Mouse (Mus musculus) kidney, embryonic 14.5 days (tissue): ENCODE measurements around the gene Smarca4. TPM values are rescaled to one million over a fixed set of nuclear protein-coding genes. Genes with fewer than 3 reads are reported as not detected.
A peak's percentile ranks its signal among the peaks of the same experiment; 100 is the strongest.

Experiments
- ATAC-seq: fragments of 200-750 bp; cut with Nextera tagmentation; 2 replicates; pipeline ENCODE4 v1.8.0; 2017; ENCODE audit warnings: moderate number of reproducible peaks, mild to moderate bottlenecking, moderate TSS enrichment, moderate library complexity; ENCODE audit not compliant: low FRiP score, low TSS enrichment
- H3K27ac ChIP-seq: fragments of 300-500 bp; sonication (generic); 2 replicates; pipeline ENCODE4 v1.5.1; 2014; ENCODE audit warnings: low read depth, mild to moderate bottlenecking, low read length, moderate library complexity, mixed read lengths
- H3K27me3 ChIP-seq: fragments of 300-500 bp; sonication (generic); 2 replicates; pipeline ENCODE4 v1.6.1; 2014; ENCODE audit warnings: mild to moderate bottlenecking, low read length; ENCODE audit not compliant: control insufficient read depth, insufficient read depth
- H3K36me3 ChIP-seq: fragments of 300-500 bp; sonication (generic); 2 replicates; pipeline ENCODE4 v1.6.1; 2014; ENCODE audit warnings: low read length, mixed read lengths; ENCODE audit not compliant: control insufficient read depth, insufficient read depth
- H3K4me1 ChIP-seq: fragments of 300-500 bp; sonication (generic); 2 replicates; pipeline ENCODE4 v1.6.1; 2014; ENCODE audit warnings: low read length, mixed read lengths; ENCODE audit not compliant: control insufficient read depth, insufficient read depth
- H3K4me2 ChIP-seq: fragments of 300-500 bp; sonication (generic); replicated peaks from 2 replicates; pipeline ENCODE4 v1.6.1; 2014; ENCODE audit warnings: low read depth, mild to moderate bottlenecking, low read length
- H3K4me3 ChIP-seq: fragments of 300-500 bp; sonication (generic); 2 replicates; pipeline ENCODE4 v1.5.1; 2014; ENCODE audit warnings: mild to moderate bottlenecking, low read length
- H3K9ac ChIP-seq: fragments of 300-500 bp; sonication (generic); 2 replicates; pipeline ENCODE4 v1.6.1; 2014; ENCODE audit warnings: low read depth, mild to moderate bottlenecking, low read length, moderate library complexity
- H3K9me3 ChIP-seq: fragments of 300-500 bp; sonication (generic); 2 replicates; pipeline ENCODE4 v1.6.1; 2016; ENCODE audit warnings: low read length; ENCODE audit not compliant: control insufficient read depth
- WGBS: fragments of 180-500 bp; shearing (Covaris S2); extraction: QIAGEN DNeasy Blood & Tissue Kit; methylation state at CpG from one replicate; pipeline ENCODE4 v1.1.7; 2014; 5-methylcytosine and 5-hydroxymethylcytosine counted together
- polyA plus RNA-seq: library from polyadenylated mRNA; unstranded; fragments of >200 nt; fragmentation: Nextera tagmentation; extraction: Ambion mirVana; gene quantifications from 2 replicates; pipeline ENCODE4 v1.2.1, GENCODE M21; 2014

Gene Smarca4
- polyA plus RNA-seq, 1 experiment from 2014 or later, result 125 TPM

DNA sequence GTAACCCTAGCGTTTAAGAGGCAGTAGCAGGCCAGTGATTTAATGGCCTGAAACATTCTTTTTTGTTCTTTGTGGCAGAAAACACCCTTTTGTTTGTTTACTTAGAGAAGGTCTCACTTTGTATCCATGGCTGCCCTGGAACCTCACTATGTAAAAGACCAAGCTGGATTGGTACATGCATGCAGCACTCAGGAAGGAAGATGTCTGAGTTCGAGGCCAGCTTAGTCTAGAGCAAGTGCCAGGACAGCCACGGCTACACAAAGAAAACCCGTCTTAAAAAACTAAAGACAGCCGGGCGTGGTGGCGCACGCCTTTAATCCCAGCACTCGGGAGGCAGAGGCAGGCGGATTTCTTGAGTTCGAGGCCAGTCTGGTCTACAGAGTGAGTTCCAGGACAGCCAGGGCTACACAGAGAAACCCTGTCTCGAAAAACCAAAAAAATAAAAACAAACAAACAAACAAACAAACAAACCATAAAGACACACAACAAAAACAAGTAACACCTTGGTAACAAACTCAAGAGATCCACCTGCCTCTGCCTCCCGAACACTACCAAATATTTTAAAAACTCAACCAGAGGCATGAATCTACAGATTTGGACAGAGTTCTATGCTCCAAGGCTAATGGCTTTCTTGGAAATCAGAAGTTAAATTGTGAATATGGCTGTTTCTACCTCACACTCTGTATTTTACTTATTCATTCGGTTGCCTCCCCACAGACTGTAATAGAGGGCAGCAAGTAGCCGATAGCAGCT is 929 bp upstream of the Smarca4 start:
- 74% methylated on average over 15 of the region's 15 CpGs for WGBS
- Histone ChIP-seq H3K36me3 (peaks cover 3% of the 10 kb centered on the region; the same call in 1 of the 2 replicates), H3K27me3 (no peaks in the 10 kb centered on the region), H3K9me3 (no peaks in the 10 kb centered on the region), H3K4me1 (peaks cover 9% of the 10 kb centered on the region; the same call in 1 of the 2 replicates), H3K9ac (peak overlapping the region; percentile 77), H3K4me3 (peak overlapping the region; percentile 83), H3K27ac (peak overlapping the region; percentile 98), H3K4me2 (peak overlapping the region; percentile 62)
- ATAC-seq, result no peak

DNA sequence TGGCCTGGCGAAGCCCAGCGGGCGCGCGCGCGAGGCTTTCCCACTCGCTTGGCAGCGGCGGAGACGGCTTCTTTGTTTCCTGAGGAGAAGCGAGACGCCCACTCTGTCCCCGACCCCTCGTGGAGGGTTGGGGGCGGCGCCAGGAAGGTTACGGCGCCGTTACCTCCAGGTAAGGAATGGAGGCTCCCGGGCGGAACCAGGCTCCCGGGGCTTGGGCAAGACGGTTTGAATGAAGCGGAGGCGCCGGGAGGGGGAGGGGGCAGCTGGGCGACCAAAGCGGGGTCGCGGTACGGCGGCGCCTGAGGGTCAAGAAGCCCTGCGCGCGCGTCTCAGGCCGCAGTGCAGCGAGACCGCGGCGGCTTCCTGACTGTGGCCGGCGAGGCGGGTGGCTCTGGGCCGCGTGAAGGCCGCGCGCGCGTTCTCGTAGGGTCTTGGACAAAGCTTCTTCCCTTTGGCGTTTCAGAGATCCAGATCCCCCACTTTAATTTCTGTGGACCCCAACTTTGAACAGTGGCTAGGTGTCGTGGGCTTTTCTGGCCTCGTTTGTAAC is 338 bp downstream of the Smarca4 start:
- WGBS, result 0% methylated on average over 53 of the region's 57 CpGs
- peaks cover 3% of the 10 kb centered on the region; the same call in 1 of the 2 replicates for H3K36me3 ChIP-seq
- H3K27me3 ChIP-seq, result no peaks in the 10 kb centered on the region
- peak; percentile 79 for ATAC-seq
- peak overlapping the region; percentile 53 for H3K4me2 ChIP-seq
- peaks cover 9% of the 10 kb centered on the region; the same call in 1 of the 2 replicates for H3K4me1 ChIP-seq
- peak overlapping the region; percentile 98 for H3K27ac ChIP-seq
- H3K9me3 ChIP-seq, result no peaks in the 10 kb centered on the region
- H3K4me3 ChIP-seq, result peak overlapping the region; percentile 83
- H3K9ac ChIP-seq, result peak overlapping the region; percentile 93

DNA sequence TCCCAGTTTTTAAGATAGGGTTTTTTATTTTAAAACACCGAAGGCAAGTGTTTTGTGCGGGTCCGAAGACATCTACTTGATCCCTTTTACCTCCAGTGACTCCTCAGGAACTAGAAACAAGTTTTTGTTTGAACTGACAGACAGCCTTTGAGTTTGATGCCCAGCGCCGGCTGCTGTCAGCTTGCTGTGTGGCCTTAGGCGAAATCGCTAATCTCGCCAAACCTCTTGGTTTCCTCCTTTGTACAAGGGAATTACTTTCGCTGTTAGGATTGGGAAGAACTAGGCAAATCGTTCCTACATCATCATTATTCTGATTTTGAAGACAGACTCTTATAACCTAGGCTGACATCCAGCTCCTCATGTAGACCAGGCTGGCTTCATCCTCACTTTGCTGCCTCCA is 1.1 kb downstream of the Smarca4 start:
- H3K4me1 ChIP-seq, result peaks cover 9% of the 10 kb centered on the region; the same call in 1 of the 2 replicates
- peak overlapping the region; percentile 53 for H3K4me2 ChIP-seq
- H3K9ac ChIP-seq, result peak overlapping the region; percentile 93
- H3K4me3 ChIP-seq, result peak overlapping the region; percentile 83
- H3K36me3 ChIP-seq, result peaks cover 3% of the 10 kb centered on the region; the same call in 1 of the 2 replicates
- no peaks in the 10 kb centered on the region for H3K27me3 ChIP-seq
- ATAC-seq, result no peak
- peak overlapping the region; percentile 98; the same call in 1 of the 2 replicates for H3K27ac ChIP-seq
- WGBS, result 10% methylated on average over 10 of the region's 10 CpGs
- H3K9me3 ChIP-seq, result no peaks in the 10 kb centered on the region

DNA sequence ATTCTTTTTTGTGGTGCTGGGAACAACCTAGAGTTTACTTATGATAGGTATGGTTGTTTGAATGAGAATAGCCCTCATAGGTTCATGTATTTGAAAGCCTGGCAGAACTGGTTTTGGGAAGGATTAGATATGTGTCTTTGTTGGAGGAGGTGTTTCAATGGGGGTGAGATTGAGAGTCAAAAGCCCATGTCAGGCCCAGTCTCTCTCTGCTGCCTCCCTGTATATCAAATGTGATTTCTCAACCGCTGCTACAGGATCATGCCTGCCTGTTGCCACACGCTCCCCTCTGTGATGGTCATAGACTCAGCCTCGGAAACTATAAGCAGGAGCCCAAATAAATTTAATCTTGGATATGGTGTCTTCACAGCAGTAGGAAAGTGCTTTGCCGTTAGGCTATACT is 4.3 kb downstream of the Smarca4 start:
- H3K36me3 ChIP-seq, result peaks cover 3% of the 10 kb centered on the region; the same call in 1 of the 2 replicates
- H3K27me3 ChIP-seq, result no peaks in the 10 kb centered on the region
- 88% methylated on average over 4 of the region's 4 CpGs for WGBS
- H3K4me1 ChIP-seq, result peaks cover 9% of the 10 kb centered on the region; the same call in 1 of the 2 replicates
- no peak overlapping the region for H3K27ac ChIP-seq
- no peak overlapping the region for H3K4me2 ChIP-seq
- H3K9me3 ChIP-seq, result no peaks in the 10 kb centered on the region
- no peak overlapping the region for H3K9ac ChIP-seq
- ATAC-seq, result no peak
- H3K4me3 ChIP-seq, result no peak overlapping the region

DNA sequence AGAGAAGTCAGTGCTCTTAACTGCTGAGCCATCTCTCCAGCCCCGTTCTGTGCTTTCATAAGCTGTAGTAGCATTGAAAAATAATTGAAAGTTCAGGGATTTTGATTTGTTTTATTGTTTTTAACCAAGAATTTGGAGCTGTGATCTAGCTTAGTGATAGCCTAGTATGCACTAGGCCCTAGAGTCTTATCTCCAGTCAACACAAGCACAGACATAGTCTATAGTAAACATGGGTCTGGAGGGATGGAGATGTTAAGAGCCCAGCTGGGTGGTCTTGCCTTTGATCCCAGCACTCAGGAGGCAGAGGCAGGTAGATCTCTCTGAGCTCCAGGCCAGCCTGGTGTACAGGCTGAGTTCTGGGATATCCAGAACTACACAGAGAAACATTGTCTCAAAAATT is 6.7 kb downstream of the Smarca4 start:
- Histone ChIP-seq H3K27me3 (no peaks in the 10 kb centered on the region), H3K4me1 (peaks cover 9% of the 10 kb centered on the region; the same call in 1 of the 2 replicates), H3K9me3 (no peaks in the 10 kb centered on the region), H3K36me3 (peaks cover 3% of the 10 kb centered on the region; the same call in 1 of the 2 replicates), H3K9ac (no peak overlapping the region), H3K27ac (no peak overlapping the region), H3K4me2 (no peak overlapping the region), H3K4me3 (no peak overlapping the region)
- no peak for ATAC-seq
- 93% methylated on average over 1 of the region's 1 CpGs for WGBS

DNA sequence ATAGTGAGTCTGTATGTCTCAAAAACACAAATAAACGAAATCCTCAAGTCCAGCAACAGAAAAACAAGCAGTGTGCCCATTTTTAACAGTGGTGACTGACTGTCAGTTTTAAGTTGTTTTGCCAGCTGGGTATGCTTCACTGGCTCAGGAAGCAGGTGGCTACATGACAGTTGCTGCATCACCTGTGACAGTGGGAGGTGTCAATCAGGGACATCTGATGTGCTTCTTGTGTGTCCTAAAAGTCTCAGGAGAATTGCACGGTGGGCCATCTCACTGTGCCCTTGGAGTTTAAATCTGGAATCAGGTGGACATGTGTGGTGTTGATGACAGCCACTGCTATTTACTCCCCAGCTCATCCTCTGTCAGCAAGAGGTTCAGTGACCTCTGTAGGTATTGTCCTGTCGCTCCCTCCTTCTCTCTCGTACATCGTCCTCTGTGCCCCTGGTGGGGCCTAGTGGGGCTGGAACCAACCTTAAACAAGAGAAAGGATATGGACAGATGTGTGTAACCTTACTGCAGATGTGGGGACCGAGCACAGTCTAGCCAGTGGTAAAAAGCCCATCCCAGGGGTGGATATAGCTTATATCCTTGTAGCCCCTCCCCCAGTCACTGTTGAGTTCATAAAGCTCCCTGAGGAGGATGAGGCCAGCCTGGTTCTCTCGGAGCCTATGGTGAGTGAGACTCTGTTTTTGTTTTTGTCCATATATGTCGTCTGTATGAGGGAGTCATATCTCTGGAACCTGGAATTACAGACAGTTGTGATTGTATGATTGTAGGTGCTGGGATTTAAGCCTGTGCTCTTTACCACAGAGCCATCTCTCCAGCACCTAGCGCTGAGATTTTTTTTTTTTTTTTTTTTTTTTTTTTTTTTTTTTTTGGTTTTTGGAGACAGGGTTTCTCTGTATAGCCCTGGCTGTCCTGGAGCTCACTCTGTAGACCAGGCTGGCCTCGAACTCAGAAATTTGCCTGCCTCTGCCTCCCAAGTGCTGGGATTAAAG is 9.7 kb downstream of the Smarca4 start:
- 81% methylated on average over 9 of the region's 10 CpGs for WGBS
- Histone ChIP-seq H3K9me3 (no peaks in the 10 kb centered on the region), H3K4me1 (no peaks in the 10 kb centered on the region), H3K27ac (no peak overlapping the region), H3K36me3 (no peaks in the 10 kb centered on the region; the same call in 1 of the 2 replicates), H3K4me2 (no peak overlapping the region), H3K9ac (no peak overlapping the region), H3K27me3 (no peaks in the 10 kb centered on the region), H3K4me3 (no peak overlapping the region)
- ATAC-seq, result no peak; the same call in 1 of the 2 replicates

DNA sequence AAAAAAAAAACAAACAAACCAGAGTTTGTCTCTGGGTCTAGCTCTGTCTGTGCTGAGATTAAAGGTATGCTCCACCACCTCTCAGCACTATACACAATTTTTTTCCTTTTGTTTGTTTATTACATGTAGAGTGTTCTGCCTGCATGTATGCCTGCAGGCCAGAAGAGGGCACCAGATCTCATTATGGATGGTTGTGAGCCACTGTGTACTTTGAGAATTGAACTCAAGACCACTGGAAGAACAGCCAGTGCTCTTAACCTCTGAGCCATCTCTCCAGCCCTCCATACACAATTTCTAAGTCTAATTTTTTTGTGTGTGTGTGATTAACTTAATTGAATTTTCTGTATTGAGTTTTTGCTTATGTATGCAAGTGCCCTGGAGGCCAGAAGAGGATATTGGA is 10.6 kb downstream of the Smarca4 start:
- ATAC-seq, result no peak
- peaks cover 3% of the 10 kb centered on the region; the same call in 1 of the 2 replicates for H3K36me3 ChIP-seq

DNA sequence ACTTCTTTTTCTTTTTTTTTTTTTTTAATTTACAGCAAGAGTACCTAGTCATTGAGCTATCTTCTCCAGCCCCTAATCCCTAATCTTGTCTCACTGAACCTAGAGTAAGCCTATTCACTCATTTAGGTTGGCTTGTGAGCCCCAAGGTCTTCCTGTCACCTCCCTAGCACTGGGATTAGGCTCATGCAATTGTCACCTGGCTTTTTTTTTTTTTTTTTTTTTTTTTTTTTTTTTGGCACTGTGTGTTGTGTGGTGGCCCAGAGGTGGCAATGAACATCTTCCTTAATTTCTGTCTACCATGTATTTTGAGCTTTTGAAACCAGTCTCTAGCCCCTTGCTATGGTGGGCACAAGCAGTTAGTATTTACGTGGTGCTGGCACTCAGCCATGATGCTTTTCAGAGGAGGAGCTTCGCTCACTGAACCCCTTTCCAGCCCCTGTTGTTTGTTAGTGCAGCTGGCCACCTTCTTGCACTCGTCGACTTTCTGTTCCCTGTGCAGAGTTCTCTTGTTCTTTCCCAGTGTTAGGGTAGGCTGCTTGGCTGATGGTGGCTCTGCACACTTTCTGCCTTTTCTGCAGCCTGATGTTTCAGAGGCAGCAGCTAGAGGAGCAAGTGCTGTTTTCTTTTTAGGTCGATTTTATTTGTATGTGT is 11.3 kb downstream of the Smarca4 start:
- H3K36me3 ChIP-seq, result peaks cover 3% of the 10 kb centered on the region; the same call in 1 of the 2 replicates
- H3K27me3 ChIP-seq, result no peaks in the 10 kb centered on the region
- H3K4me2 ChIP-seq, result no peak overlapping the region
- no peak overlapping the region for H3K4me3 ChIP-seq
- no peaks in the 10 kb centered on the region for H3K4me1 ChIP-seq
- WGBS, result 68% methylated on average over 5 of the region's 5 CpGs
- H3K27ac ChIP-seq, result no peak overlapping the region
- H3K9me3 ChIP-seq, result no peaks in the 10 kb centered on the region
- no peak for ATAC-seq
- H3K9ac ChIP-seq, result no peak overlapping the region

More for the DNA sequence above, 10.6 kb downstream of the Smarca4 start:
- Histone ChIP-seq H3K4me1 (no peaks in the 10 kb centered on the region), H3K4me2 (no peak overlapping the region), H3K9me3 (no peaks in the 10 kb centered on the region), H3K27ac (no peak overlapping the region), H3K27me3 (no peaks in the 10 kb centered on the region), H3K9ac (no peak overlapping the region), H3K4me3 (no peak overlapping the region)
